Mouse (Mus musculus): ENCODE results near the gene Vsig2. TPM values are rescaled to one million over a fixed set of nuclear protein-coding genes. Genes with fewer than 3 reads are reported as not detected.

The Vsig2 gene
- polyA plus RNA-seq, 1 experiment from 2014 or later, result not detected

DNA sequence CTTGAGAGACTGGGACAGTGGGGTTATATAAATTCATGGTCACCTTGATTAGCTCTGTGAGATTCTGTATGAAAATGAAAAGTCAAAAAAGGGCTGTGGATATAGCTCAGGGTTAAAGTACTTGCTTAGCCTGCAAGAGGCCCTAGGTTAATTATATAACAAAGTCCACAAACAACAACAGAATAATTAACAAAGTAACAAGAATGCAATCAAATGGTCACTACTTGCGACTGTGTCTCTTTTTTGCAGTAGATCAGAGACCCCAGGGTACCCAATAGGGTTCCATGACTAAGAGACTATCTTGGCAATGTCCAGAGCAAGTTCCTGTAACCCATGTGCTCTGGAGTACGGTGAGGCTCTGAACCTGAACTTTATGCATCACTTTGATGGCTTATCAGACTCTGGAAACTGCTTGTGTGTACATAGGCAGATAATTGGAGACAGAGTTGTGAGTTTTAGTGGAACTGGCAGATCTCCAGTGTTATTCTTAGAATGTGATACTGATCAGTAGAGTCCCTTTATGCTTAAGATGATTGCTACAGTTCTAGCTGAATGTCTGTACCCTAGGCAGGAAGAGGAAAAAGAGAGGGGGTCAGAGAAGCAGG lies 30.3 kb downstream of the Vsig2 start:
- WGBS, result 84% methylated on average over 2 of the region's 2 CpGs
- H3K27ac ChIP-seq (ENCODE audit: low read depth, low read length), result no peak overlapping the region
- DNase-seq (ENCODE audit: low spot score, missing footprints) (no peak), ATAC-seq (ENCODE audit: low FRiP score) (no peak)
- no peaks in the 10 kb centered on the region for H3K36me3 ChIP-seq (ENCODE audit: control insufficient read depth, insufficient read depth, low read length)
- no peaks in the 10 kb centered on the region for H3K9me3 ChIP-seq (ENCODE audit: control insufficient read depth, low read length)
- no peaks in the 10 kb centered on the region for H3K4me1 ChIP-seq (ENCODE audit: control insufficient read depth, insufficient read depth, low read length)
- no peak overlapping the region for H3K9ac ChIP-seq (ENCODE audit: low read length)
- H3K4me2 ChIP-seq, result no peak overlapping the region
- H3K4me3 ChIP-seq (ENCODE audit: low read depth, low read length), result no peak overlapping the region
- H3K27me3 ChIP-seq (ENCODE audit: control insufficient read depth, insufficient read depth, low read length), result no peaks in the 10 kb centered on the region

GRCm38 (mm10) chr9:37572204-37572876 lies 33.3 kb downstream of the Vsig2 start:
- WGBS, result 59% methylated on average over 3 of the region's 3 CpGs
- H3K27ac ChIP-seq (ENCODE audit: low read depth, low read length), result no peak overlapping the region
- no peak overlapping the region for H3K9ac ChIP-seq (ENCODE audit: low read length)
- no peaks in the 10 kb centered on the region for H3K27me3 ChIP-seq (ENCODE audit: control insufficient read depth, insufficient read depth, low read length)
- no peaks in the 10 kb centered on the region for H3K9me3 ChIP-seq (ENCODE audit: control insufficient read depth, low read length)
- H3K4me2 ChIP-seq, result no peak overlapping the region
- no peaks in the 10 kb centered on the region for H3K36me3 ChIP-seq (ENCODE audit: control insufficient read depth, insufficient read depth, low read length)
- no peak overlapping the region for H3K4me3 ChIP-seq (ENCODE audit: low read depth, low read length)
- ATAC-seq (ENCODE audit: low FRiP score) (no peak), DNase-seq (ENCODE audit: low spot score, missing footprints) (no peak)
- H3K4me1 ChIP-seq (ENCODE audit: control insufficient read depth, insufficient read depth, low read length), result no peaks in the 10 kb centered on the region

GRCm38 (mm10) chr9:37576436-37576930 lies 37.4 kb downstream of the Vsig2 start:
- Histone ChIP-seq H3K4me1 (ENCODE audit: control insufficient read depth, insufficient read depth, low read length) (no peaks in the 10 kb centered on the region), H3K27ac (ENCODE audit: low read depth, low read length) (no peak overlapping the region), H3K9me3 (ENCODE audit: control insufficient read depth, low read length) (no peaks in the 10 kb centered on the region), H3K9ac (ENCODE audit: low read length) (no peak overlapping the region), H3K27me3 (ENCODE audit: control insufficient read depth, insufficient read depth, low read length) (no peaks in the 10 kb centered on the region), H3K4me2 (no peak overlapping the region), H3K36me3 (ENCODE audit: control insufficient read depth, insufficient read depth, low read length) (no peaks in the 10 kb centered on the region), H3K4me3 (ENCODE audit: low read depth, low read length) (no peak overlapping the region)
- 38% methylated on average over 14 of the region's 14 CpGs for WGBS
- no peak for DNase-seq (ENCODE audit: low spot score, missing footprints)
- no peak for ATAC-seq (ENCODE audit: low FRiP score)

- Histone ChIP-seq H3K27me3 (ENCODE audit: control insufficient read depth, insufficient read depth, low read length) (no peaks in the 10 kb centered on the region), H3K4me1 (ENCODE audit: control insufficient read depth, insufficient read depth, low read length) (no peaks in the 10 kb centered on the region), H3K9me3 (ENCODE audit: control insufficient read depth, low read length) (no peaks in the 10 kb centered on the region), H3K4me3 (ENCODE audit: low read depth, low read length) (no peak overlapping the region), H3K4me2 (no peak overlapping the region), H3K9ac (ENCODE audit: low read length) (no peak overlapping the region), H3K36me3 (ENCODE audit: control insufficient read depth, insufficient read depth, low read length) (no peaks in the 10 kb centered on the region), H3K27ac (ENCODE audit: low read depth, low read length) (no peak overlapping the region)
- DNase-seq (ENCODE audit: low spot score, missing footprints), result no peak
- no peak for ATAC-seq (ENCODE audit: low FRiP score)
- 84% methylated on average over 5 of the region's 5 CpGs for WGBS
Observed at GRCm38 (mm10) chr9:37583594-37583993, 44.5 kb downstream of the Vsig2 start.

- Histone ChIP-seq H3K27ac (ENCODE audit: low read depth, low read length) (no peak overlapping the region), H3K9ac (ENCODE audit: low read length) (no peak overlapping the region), H3K4me2 (no peak overlapping the region), H3K4me3 (ENCODE audit: low read depth, low read length) (no peak overlapping the region), H3K36me3 (ENCODE audit: control insufficient read depth, insufficient read depth, low read length) (no peaks in the 10 kb centered on the region), H3K4me1 (ENCODE audit: control insufficient read depth, insufficient read depth, low read length) (no peaks in the 10 kb centered on the region), H3K9me3 (ENCODE audit: control insufficient read depth, low read length) (no peaks in the 10 kb centered on the region), H3K27me3 (ENCODE audit: control insufficient read depth, insufficient read depth, low read length) (no peaks in the 10 kb centered on the region)
- no peak for DNase-seq (ENCODE audit: low spot score, missing footprints)
- ATAC-seq (ENCODE audit: low FRiP score), result no peak
- WGBS, result 86% methylated on average over 4 of the region's 4 CpGs
Observed at GRCm38 (mm10) chr9:37586718-37587117, 47.7 kb downstream of the Vsig2 start.

DNA sequence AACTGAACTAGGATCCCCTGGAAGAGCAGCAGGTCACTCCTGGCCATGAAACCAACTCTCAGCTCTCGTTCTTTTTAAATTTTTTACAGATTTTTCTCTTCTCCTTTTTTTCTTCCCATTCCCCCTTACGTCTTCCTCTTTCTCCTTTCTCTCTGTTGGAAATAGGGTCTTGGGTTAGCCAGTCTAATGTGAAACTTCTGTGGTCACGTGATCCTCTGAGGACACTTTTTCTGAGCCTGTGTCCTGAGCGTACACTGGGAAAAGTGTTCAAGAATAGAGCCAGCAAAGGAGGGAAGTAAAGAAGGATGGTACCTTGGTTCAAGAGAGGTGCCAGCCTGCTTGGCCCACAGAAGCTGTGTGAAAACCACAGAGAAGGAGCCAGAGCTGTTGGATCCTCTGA lies 51.3 kb downstream of the Vsig2 start:
- 80% methylated on average over 4 of the region's 4 CpGs for WGBS
- H3K4me1 ChIP-seq (ENCODE audit: control insufficient read depth, insufficient read depth, low read length), result no peaks in the 10 kb centered on the region
- no peak overlapping the region for H3K27ac ChIP-seq (ENCODE audit: low read depth, low read length)
- no peaks in the 10 kb centered on the region for H3K9me3 ChIP-seq (ENCODE audit: control insufficient read depth, low read length)
- no peak overlapping the region for H3K4me3 ChIP-seq (ENCODE audit: low read depth, low read length)
- H3K36me3 ChIP-seq (ENCODE audit: control insufficient read depth, insufficient read depth, low read length), result no peaks in the 10 kb centered on the region
- no peak overlapping the region for H3K9ac ChIP-seq (ENCODE audit: low read length)
- H3K4me2 ChIP-seq, result no peak overlapping the region
- DNase-seq (ENCODE audit: low spot score, missing footprints) (no peak), ATAC-seq (ENCODE audit: low FRiP score) (no peak)
- no peaks in the 10 kb centered on the region for H3K27me3 ChIP-seq (ENCODE audit: control insufficient read depth, insufficient read depth, low read length)

- Histone ChIP-seq H3K27ac (ENCODE audit: low read depth, low read length) (no peak overlapping the region), H3K4me2 (no peak overlapping the region), H3K9ac (ENCODE audit: low read length) (no peak overlapping the region), H3K4me1 (ENCODE audit: control insufficient read depth, insufficient read depth, low read length) (no peaks in the 10 kb centered on the region), H3K36me3 (ENCODE audit: control insufficient read depth, insufficient read depth, low read length) (no peaks in the 10 kb centered on the region), H3K27me3 (ENCODE audit: control insufficient read depth, insufficient read depth, low read length) (no peaks in the 10 kb centered on the region), H3K4me3 (ENCODE audit: low read depth, low read length) (no peak overlapping the region), H3K9me3 (ENCODE audit: control insufficient read depth, low read length) (no peaks in the 10 kb centered on the region)
- no peak for ATAC-seq (ENCODE audit: low FRiP score)
- WGBS, result 82% methylated on average over 2 of the region's 2 CpGs
- DNase-seq (ENCODE audit: low spot score, missing footprints), result no peak
Observed at GRCm38 (mm10) chr9:37592025-37592424, 53.0 kb downstream of the Vsig2 start.

GRCm38 (mm10) chr9:37592633-37593032 lies 53.6 kb downstream of the Vsig2 start:
- H3K4me3 ChIP-seq (ENCODE audit: low read depth, low read length), result no peak overlapping the region
- no peaks in the 10 kb centered on the region for H3K4me1 ChIP-seq (ENCODE audit: control insufficient read depth, insufficient read depth, low read length)
- no peak for ATAC-seq (ENCODE audit: low FRiP score)
- no peaks in the 10 kb centered on the region for H3K27me3 ChIP-seq (ENCODE audit: control insufficient read depth, insufficient read depth, low read length)
- DNase-seq (ENCODE audit: low spot score, missing footprints), result no peak
- H3K36me3 ChIP-seq (ENCODE audit: control insufficient read depth, insufficient read depth, low read length), result no peaks in the 10 kb centered on the region
- H3K4me2 ChIP-seq, result no peak overlapping the region
- H3K9me3 ChIP-seq (ENCODE audit: control insufficient read depth, low read length), result no peaks in the 10 kb centered on the region
- H3K9ac ChIP-seq (ENCODE audit: low read length), result no peak overlapping the region
- no peak overlapping the region for H3K27ac ChIP-seq (ENCODE audit: low read depth, low read length)
- WGBS, result 60% methylated on average over 6 of the region's 6 CpGs

GRCm38 (mm10) chr9:37593690-37594089 lies 54.6 kb downstream of the Vsig2 start:
- H3K4me1 ChIP-seq (ENCODE audit: control insufficient read depth, insufficient read depth, low read length), result no peaks in the 10 kb centered on the region
- no peak for ATAC-seq (ENCODE audit: low FRiP score)
- 96% methylated on average over 3 of the region's 3 CpGs for WGBS
- no peaks in the 10 kb centered on the region for H3K9me3 ChIP-seq (ENCODE audit: control insufficient read depth, low read length)
- DNase-seq (ENCODE audit: low spot score, missing footprints), result no peak
- H3K36me3 ChIP-seq (ENCODE audit: control insufficient read depth, insufficient read depth, low read length), result no peaks in the 10 kb centered on the region
- H3K27me3 ChIP-seq (ENCODE audit: control insufficient read depth, insufficient read depth, low read length), result no peaks in the 10 kb centered on the region
- H3K9ac ChIP-seq (ENCODE audit: low read length), result no peak overlapping the region
- H3K4me2 ChIP-seq, result no peak overlapping the region
- H3K27ac ChIP-seq (ENCODE audit: low read depth, low read length), result no peak overlapping the region
- H3K4me3 ChIP-seq (ENCODE audit: low read depth, low read length), result no peak overlapping the region

Measured in midbrain, embryonic 11.5 days (tissue).